Mouse (Mus musculus): Measurements from ENCODE around the gene Adipor1. TPM values are rescaled to one million over a fixed set of nuclear protein-coding genes. Genes with fewer than 3 reads are reported as not detected.
A peak's percentile ranks its signal among the peaks of the same experiment; 100 is the strongest.

The Adipor1 gene
- polyA plus RNA-seq, 1 experiment, result 155 TPM

- TF ChIP-seq POLR2A (IDR thresholded peaks at IDR 0.05; ENCODE audit: borderline replicate concordance, extremely low read depth, low read depth, low read length), result no peak
- 0 out of 2 replicates have a peak, but pooled peaks have one; percentile 14 for TF ChIP-seq CTCF (IDR thresholded peaks at IDR 0.05; ENCODE audit: insufficient read depth, low read length)
- 11% methylated on average over 11 of the region's 11 CpGs for WGBS
- Histone ChIP-seq H3K4me3 (replicated peaks; ENCODE audit: extremely low read depth, low read depth, low read length) (peak overlapping the region; percentile 54), H3K4me1 (ENCODE audit: control insufficient read depth, insufficient read depth, low read length) (peaks cover 19% of the 10 kb centered on the region)
- DNase-seq, result no peak
Observed at GRCm38 (mm10) chr1:134414501-134415167, 544 bp upstream of the Adipor1 start.

- TF ChIP-seq POLR2A (IDR thresholded peaks at IDR 0.05; ENCODE audit: borderline replicate concordance, extremely low read depth, low read depth, low read length), result no peak
- DNase-seq, result no peak
- WGBS, result 37% methylated on average over 2 of the region's 2 CpGs
- Histone ChIP-seq H3K4me3 (replicated peaks; ENCODE audit: extremely low read depth, low read depth, low read length) (no peak overlapping the region), H3K4me1 (ENCODE audit: control insufficient read depth, insufficient read depth, low read length) (peaks cover 34% of the 10 kb centered on the region)
Observed at GRCm38 (mm10) chr1:134418414-134418975, 3.3 kb downstream of the Adipor1 start.

GRCm38 (mm10) chr1:134419176-134419575 lies 4.0 kb downstream of the Adipor1 start:
- TF ChIP-seq POLR2A (IDR thresholded peaks at IDR 0.05; ENCODE audit: borderline replicate concordance, extremely low read depth, low read depth, low read length), result no peak
- TF ChIP-seq CTCF (IDR thresholded peaks at IDR 0.05; ENCODE audit: insufficient read depth, low read length), result no peak
- 8% methylated on average over 1 of the region's 1 CpGs for WGBS
- Histone ChIP-seq H3K4me3 (replicated peaks; ENCODE audit: extremely low read depth, low read depth, low read length) (no peak overlapping the region), H3K4me1 (ENCODE audit: control insufficient read depth, insufficient read depth, low read length) (peaks cover 34% of the 10 kb centered on the region)
- no peak for DNase-seq

- no peak overlapping the region for H3K4me3 ChIP-seq (replicated peaks; ENCODE audit: extremely low read depth, low read depth, low read length)
Observed at GRCm38 (mm10) chr1:134419751-134420458, 4.7 kb downstream of the Adipor1 start.

GRCm38 (mm10) chr1:134423911-134424310 lies 8.7 kb downstream of the Adipor1 start:
- no peak for TF ChIP-seq POLR2A (IDR thresholded peaks at IDR 0.05; ENCODE audit: borderline replicate concordance, extremely low read depth, low read depth, low read length)
- TF ChIP-seq CTCF (IDR thresholded peaks at IDR 0.05; ENCODE audit: insufficient read depth, low read length), result no peak
- no peak for DNase-seq
- Histone ChIP-seq H3K4me3 (replicated peaks; ENCODE audit: extremely low read depth, low read depth, low read length) (no peak overlapping the region), H3K4me1 (ENCODE audit: control insufficient read depth, insufficient read depth, low read length) (peaks cover 22% of the 10 kb centered on the region)
- WGBS, result 68% methylated on average over 10 of the region's 10 CpGs

More at GRCm38 (mm10) chr1:134419751-134420458, 4.7 kb downstream of the Adipor1 start:
- WGBS, result 12% methylated on average over 5 of the region's 5 CpGs
- DNase-seq, result no peak
- H3K4me1 ChIP-seq (ENCODE audit: control insufficient read depth, insufficient read depth, low read length), result peaks cover 32% of the 10 kb centered on the region
- TF ChIP-seq POLR2A (IDR thresholded peaks at IDR 0.05; ENCODE audit: borderline replicate concordance, extremely low read depth, low read depth, low read length), result no peak
- TF ChIP-seq CTCF (IDR thresholded peaks at IDR 0.05; ENCODE audit: insufficient read depth, low read length), result no peak

- H3K4me1 ChIP-seq (ENCODE audit: control insufficient read depth, insufficient read depth, low read length), result 0 out of 2 replicates have a peak, but pooled peaks cover 4% of the 10 kb centered on the region
- WGBS, result 60% methylated on average over 5 of the region's 5 CpGs
- TF ChIP-seq CTCF (IDR thresholded peaks at IDR 0.05; ENCODE audit: insufficient read depth, low read length) (no peak), POLR2A (IDR thresholded peaks at IDR 0.05; ENCODE audit: borderline replicate concordance, extremely low read depth, low read depth, low read length) (no peak)
- H3K4me3 ChIP-seq (replicated peaks; ENCODE audit: extremely low read depth, low read depth, low read length), result no peak overlapping the region
- DNase-seq, result no peak
Observed at GRCm38 (mm10) chr1:134426289-134426688, 11.1 kb downstream of the Adipor1 start.

GRCm38 (mm10) chr1:134433002-134433401 lies 17.8 kb downstream of the Adipor1 start:
- no peak for TF ChIP-seq CTCF (IDR thresholded peaks at IDR 0.05; ENCODE audit: insufficient read depth, low read length)
- no peak for TF ChIP-seq POLR2A (IDR thresholded peaks at IDR 0.05; ENCODE audit: borderline replicate concordance, extremely low read depth, low read depth, low read length)
- no peak for DNase-seq
- WGBS, result 82% methylated on average over 10 of the region's 10 CpGs
- Histone ChIP-seq H3K4me1 (ENCODE audit: control insufficient read depth, insufficient read depth, low read length) (no peaks in the 10 kb centered on the region), H3K4me3 (replicated peaks; ENCODE audit: extremely low read depth, low read depth, low read length) (no peak overlapping the region)

- TF ChIP-seq CTCF (IDR thresholded peaks at IDR 0.05; ENCODE audit: insufficient read depth, low read length), result no peak
- no peak for TF ChIP-seq POLR2A (IDR thresholded peaks at IDR 0.05; ENCODE audit: borderline replicate concordance, extremely low read depth, low read depth, low read length)
Observed at GRCm38 (mm10) chr1:134433473-134433872, 18.3 kb downstream of the Adipor1 start.

GRCm38 (mm10) chr1:134435414-134435813 lies 20.2 kb downstream of the Adipor1 start:
- DNase-seq, result no peak
- H3K4me3 ChIP-seq (replicated peaks; ENCODE audit: extremely low read depth, low read depth, low read length), result no peak overlapping the region
- TF ChIP-seq POLR2A (IDR thresholded peaks at IDR 0.05; ENCODE audit: borderline replicate concordance, extremely low read depth, low read depth, low read length) (no peak), CTCF (IDR thresholded peaks at IDR 0.05; ENCODE audit: insufficient read depth, low read length) (no peak)
- WGBS, result 24% methylated on average over 4 of the region's 4 CpGs
- no peaks in the 10 kb centered on the region for H3K4me1 ChIP-seq (ENCODE audit: control insufficient read depth, insufficient read depth, low read length)

More at GRCm38 (mm10) chr1:134433473-134433872, 18.3 kb downstream of the Adipor1 start:
- DNase-seq, result no peak
- no peaks in the 10 kb centered on the region for H3K4me1 ChIP-seq (ENCODE audit: control insufficient read depth, insufficient read depth, low read length)
- 91% methylated on average over 4 of the region's 4 CpGs for WGBS
- no peak overlapping the region for H3K4me3 ChIP-seq (replicated peaks; ENCODE audit: extremely low read depth, low read depth, low read length)
